Mouse (Mus musculus) layer of hippocampus, postnatal 25 days (tissue): ENCODE measurements around the gene Gm13695. TPM values are rescaled to one million over a fixed set of nuclear protein-coding genes. Genes with fewer than 3 reads are reported as not detected.
"Not testable (repeated sequence)": the region's sequence is repeated elsewhere in the genome, so short reads cannot be mapped to it uniquely, and the experiment has no call there.

Experiments
- DNase-seq, 2 experiments: peaks; one replicate each; pipeline ENCODE4 v3.0.0; 2022; ENCODE audit warnings: mixed read lengths in 2 of 2, low spot score in 1 of 2; ENCODE audit errors: extremely low spot score in 1 of 2
- total RNA-seq, 2 experiments: library from RNA; stranded (reverse); gene quantifications; 2 replicates each; pipeline ENCODE4 v1.2.3; 2021

Gene Gm13695
- total RNA-seq: not detected

DNA sequence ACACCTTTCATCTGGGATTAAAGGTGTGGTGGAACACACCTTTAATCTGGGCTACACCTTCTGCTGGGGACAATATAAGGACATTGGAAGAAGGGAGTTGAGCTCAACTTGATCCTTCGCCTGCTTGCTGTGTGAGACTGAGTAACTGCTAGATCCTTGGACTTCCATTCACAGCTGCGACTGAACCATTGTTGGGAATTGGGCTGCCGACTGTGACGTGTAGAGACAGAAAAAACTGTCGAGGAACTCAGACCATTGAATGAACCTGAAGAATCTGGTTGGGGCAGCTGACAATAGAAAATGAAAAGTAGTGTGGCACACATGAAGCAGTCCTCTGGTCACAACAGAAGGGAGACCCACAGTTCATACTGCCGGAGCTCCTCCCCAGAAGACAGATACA is at the start of gene Gm13695:
Gene Gm13695 (plus strand): TSS at position 301 of the 400 bp plus-strand sequence.
- not testable (repeated sequence) for DNase-seq

DNA sequence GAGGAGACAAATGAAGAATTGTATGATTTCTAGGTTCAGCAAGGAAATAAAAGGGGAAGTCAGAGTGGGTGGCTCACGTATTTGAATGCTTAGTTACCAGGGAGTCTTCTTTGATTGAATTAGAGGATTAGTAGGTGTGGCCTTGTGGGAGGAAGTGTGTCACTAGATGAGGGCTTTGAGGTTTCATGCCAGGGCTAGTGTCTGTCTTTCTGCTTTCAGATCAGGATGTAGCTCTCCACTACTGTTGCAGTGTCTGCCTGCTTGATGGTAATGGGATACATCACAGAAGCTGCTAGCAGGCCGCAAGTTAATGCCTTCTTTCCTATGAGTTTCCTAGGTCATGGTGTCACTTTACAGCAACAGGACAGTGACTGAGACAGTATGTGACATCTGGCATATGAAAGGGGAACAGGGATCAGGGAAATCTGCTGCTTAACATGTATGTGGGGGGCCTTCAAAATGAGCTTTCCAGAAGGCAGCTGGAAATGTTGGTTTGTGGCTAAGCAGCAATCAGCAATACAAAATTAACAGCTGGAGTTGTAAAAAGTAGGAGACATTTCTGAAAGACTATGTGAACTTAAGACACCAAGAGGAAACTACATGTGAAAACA is 37.5 kb upstream of the Gm13695 start:
- no peak for DNase-seq

GRCm38 (mm10) chr2:83940931-83941361 is 26.2 kb upstream of the Gm13695 start, which contains the start of gene Zswim2:
TSS of gene Zswim2 (minus strand) at chr2:83941228.
- peak; percentile 79 to 83 for DNase-seq

DNA sequence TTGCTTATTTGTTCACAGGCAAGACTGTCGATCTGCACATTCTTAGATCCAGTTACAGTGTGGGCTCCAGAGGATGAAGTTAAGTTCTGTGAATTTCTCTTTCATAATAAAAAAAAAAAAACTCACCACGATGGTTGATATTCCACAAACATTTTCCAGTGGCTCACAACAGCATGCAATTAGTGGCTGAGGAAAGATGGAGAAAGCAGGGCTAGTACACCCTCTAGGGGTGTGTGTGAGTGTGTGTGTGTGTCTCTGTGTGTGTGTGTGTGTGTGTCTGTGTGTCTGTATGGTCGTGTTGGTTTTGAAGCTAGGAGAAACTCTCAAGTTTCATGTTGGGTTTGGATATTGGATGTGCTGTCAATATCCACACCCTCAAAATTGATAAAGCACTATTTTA is 25.7 kb upstream of the Gm13695 start:
- no peak for DNase-seq

- DNase-seq: no peak
Measured at GRCm38 (mm10) chr2:83941792-83942191, 25.3 kb upstream of the Gm13695 start.

DNA sequence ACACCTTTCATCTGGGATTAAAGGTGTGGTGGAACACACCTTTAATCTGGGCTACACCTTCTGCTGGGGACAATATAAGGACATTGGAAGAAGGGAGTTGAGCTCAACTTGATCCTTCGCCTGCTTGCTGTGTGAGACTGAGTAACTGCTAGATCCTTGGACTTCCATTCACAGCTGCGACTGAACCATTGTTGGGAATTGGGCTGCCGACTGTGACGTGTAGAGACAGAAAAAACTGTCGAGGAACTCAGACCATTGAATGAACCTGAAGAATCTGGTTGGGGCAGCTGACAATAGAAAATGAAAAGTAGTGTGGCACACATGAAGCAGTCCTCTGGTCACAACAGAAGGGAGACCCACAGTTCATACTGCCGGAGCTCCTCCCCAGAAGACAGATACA is 11.7 kb upstream of the Gm13695 start, which contains the start of gene Gm13698:
Gene Gm13698 (plus strand): TSS at position 301 of the 400 bp plus-strand sequence.
- not testable (repeated sequence) for DNase-seq

DNA sequence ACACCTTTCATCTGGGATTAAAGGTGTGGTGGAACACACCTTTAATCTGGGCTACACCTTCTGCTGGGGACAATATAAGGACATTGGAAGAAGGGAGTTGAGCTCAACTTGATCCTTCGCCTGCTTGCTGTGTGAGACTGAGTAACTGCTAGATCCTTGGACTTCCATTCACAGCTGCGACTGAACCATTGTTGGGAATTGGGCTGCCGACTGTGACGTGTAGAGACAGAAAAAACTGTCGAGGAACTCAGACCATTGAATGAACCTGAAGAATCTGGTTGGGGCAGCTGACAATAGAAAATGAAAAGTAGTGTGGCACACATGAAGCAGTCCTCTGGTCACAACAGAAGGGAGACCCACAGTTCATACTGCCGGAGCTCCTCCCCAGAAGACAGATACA is 5.9 kb upstream of the Gm13695 start, which contains the start of gene Gm13693:
Gene Gm13693 (plus strand): TSS at position 301 of the 400 bp plus-strand sequence.
- DNase-seq: not testable (repeated sequence)

DNA sequence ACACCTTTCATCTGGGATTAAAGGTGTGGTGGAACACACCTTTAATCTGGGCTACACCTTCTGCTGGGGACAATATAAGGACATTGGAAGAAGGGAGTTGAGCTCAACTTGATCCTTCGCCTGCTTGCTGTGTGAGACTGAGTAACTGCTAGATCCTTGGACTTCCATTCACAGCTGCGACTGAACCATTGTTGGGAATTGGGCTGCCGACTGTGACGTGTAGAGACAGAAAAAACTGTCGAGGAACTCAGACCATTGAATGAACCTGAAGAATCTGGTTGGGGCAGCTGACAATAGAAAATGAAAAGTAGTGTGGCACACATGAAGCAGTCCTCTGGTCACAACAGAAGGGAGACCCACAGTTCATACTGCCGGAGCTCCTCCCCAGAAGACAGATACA is 5.7 kb downstream of the Gm13695 start, which contains the start of gene Gm13696:
Gene Gm13696 (plus strand): TSS at position 301 of the 400 bp plus-strand sequence.
- DNase-seq: not testable (repeated sequence)

- not testable (repeated sequence) for DNase-seq
Measured at GRCm38 (mm10) chr2:83978633-83979032, 11.5 kb downstream of the Gm13695 start, which contains the start of gene Gm13694. TSS of gene Gm13694 (plus strand) at chr2:83978933.

DNA sequence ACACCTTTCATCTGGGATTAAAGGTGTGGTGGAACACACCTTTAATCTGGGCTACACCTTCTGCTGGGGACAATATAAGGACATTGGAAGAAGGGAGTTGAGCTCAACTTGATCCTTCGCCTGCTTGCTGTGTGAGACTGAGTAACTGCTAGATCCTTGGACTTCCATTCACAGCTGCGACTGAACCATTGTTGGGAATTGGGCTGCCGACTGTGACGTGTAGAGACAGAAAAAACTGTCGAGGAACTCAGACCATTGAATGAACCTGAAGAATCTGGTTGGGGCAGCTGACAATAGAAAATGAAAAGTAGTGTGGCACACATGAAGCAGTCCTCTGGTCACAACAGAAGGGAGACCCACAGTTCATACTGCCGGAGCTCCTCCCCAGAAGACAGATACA is 17.3 kb downstream of the Gm13695 start, which contains the start of gene Gm13697:
Gene Gm13697 (plus strand): TSS at position 301 of the 400 bp plus-strand sequence.
- not testable (repeated sequence) for DNase-seq

DNA sequence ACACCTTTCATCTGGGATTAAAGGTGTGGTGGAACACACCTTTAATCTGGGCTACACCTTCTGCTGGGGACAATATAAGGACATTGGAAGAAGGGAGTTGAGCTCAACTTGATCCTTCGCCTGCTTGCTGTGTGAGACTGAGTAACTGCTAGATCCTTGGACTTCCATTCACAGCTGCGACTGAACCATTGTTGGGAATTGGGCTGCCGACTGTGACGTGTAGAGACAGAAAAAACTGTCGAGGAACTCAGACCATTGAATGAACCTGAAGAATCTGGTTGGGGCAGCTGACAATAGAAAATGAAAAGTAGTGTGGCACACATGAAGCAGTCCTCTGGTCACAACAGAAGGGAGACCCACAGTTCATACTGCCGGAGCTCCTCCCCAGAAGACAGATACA is 23.1 kb downstream of the Gm13695 start, which contains the start of gene Gm13691:
Gene Gm13691 (plus strand): TSS at position 301 of the 400 bp plus-strand sequence.
- DNase-seq: not testable (repeated sequence)

DNA sequence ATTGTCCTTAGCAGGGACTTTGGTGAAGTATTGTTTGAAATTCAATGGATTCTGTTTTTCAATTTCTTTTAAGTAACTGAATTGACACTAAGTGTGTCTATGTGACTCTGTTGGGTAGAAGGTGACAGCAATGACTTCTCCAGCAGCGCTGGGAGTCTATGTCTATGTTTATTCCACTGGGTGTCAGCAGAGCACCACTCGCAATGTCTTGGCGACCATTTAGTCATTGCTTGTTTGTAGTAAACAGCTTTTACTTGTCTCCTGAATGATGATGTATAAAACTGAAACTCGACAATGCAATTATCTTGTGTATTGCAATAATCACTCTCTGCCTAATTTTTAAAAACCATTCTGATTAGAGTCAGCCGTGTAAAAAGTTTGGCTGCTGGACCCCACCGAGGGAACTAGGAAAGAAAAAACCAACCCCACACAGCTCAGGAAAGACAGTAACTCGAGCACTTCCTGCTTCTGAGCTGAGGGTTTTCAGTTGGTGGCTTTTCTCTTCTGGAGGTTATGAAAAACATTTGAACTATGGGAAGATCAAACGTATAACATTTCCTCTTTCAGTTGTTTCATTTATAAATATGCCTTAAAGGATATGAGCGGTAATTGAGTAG is 26.6 kb downstream of the Gm13695 start:
- not testable (repeated sequence) for DNase-seq

GRCm38 (mm10) chr2:83994526-83994925 is 27.4 kb downstream of the Gm13695 start:
- DNase-seq: not testable (repeated sequence)

DNA sequence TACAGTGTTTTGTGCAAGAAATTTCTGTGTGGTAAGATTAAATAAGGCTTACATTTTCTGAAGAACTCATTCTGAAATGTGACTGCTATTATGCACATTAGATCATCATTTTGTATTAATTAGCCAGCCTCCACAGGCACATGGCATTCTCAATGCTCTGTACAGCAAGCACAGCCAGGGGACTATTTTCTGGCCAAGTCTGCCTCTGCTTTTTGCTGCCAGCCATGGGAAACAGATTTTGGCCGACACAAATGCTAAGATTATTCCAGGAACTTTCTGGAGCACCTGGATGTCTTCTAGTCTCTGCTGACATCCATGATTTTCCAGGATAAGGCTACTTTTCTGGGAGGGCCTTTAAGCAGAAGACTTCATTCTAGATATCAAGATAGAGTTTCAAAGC is 41.8 kb downstream of the Gm13695 start:
- peak; percentile 15 to 18 for DNase-seq

GRCm38 (mm10) chr2:84009818-84010217 is 42.7 kb downstream of the Gm13695 start:
- no peak for DNase-seq

DNA sequence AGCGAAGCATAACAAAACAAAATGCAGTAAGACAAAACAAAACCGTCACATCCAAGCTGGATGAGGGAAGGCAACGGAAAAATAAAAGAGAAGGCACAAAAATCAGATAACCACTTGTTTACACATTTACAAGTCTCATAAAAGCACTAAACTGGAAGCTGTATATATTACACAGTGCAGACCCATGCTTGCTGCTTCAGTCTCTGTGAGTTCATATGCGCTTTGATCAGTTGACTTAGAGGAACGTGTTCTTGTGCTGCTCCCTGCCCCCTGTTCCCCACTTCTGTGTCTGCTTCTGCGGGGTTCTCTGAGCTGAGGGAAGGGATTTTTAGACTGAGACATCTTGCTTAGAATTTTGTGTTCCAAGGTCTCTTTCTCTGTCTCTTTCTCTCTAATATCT is 47.5 kb downstream of the Gm13695 start:
- DNase-seq: no peak

DNA sequence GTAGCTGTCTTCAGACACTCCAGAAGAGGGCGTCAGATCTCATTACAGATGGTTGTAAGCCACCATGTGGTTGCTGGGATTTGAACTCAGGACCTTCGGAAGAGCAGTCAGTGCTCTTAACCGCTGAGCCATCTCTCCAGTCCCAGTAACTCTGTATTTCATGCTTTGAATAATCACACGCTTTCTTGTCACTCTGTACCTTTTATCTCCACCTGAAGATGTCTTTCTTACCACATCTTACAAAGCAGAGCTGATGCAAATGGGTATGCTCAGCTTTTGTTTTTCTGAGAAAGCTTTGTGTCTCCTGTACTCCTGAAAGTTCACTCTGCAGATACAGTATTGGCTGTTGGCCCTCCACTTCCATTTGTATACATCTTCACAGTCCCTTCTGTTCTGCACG is 49.2 kb downstream of the Gm13695 start:
- not testable (repeated sequence) for DNase-seq

DNA sequence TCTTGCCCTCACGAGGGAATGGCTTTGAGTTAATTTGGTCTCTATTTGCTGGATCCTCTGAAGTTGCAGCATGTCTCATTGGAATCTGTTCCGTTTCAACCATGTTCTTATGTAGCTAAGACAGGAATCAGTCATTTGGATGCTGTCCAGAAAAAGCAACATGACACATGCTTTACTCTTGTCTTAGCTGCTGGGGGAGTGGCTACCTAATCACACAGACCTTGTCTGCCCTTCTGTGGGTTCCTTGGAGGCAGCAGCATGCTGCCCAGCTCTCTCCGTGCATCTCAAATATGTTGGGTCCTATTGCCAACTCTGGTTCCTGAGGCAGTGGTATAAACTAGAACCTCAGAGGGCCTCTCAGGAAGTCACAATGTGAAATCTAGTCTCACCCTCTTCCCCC is 51.2 kb downstream of the Gm13695 start:
- DNase-seq: no peak
